Mouse (Mus musculus): ENCODE results near the gene Mapk6. TPM values are rescaled to one million over a fixed set of nuclear protein-coding genes. Genes with fewer than 3 reads are reported as not detected.
A peak's percentile ranks its signal among the peaks of the same experiment; 100 is the strongest.

Gene Mapk6
- polyA plus RNA-seq, 1 experiment from 2014 or later: 66.3 TPM

GRCm38 (mm10) chr9:75413206-75413605 is 3.4 kb upstream of the Mapk6 start:
- Histone ChIP-seq H3K4me3 (ENCODE audit: low read depth, low read length) (no peak overlapping the region), H3K9ac (ENCODE audit: low read length) (no peak overlapping the region), H3K36me3 (ENCODE audit: control insufficient read depth, insufficient read depth, low read length) (no peaks in the 10 kb centered on the region), H3K27me3 (replicated peaks; ENCODE audit: control insufficient read depth, insufficient read depth, low read length) (no peaks in the 10 kb centered on the region), H3K27ac (ENCODE audit: low read depth) (no peak overlapping the region), H3K9me3 (ENCODE audit: control insufficient read depth, low read length) (no peaks in the 10 kb centered on the region), H3K4me1 (replicated peaks; ENCODE audit: control insufficient read depth, insufficient read depth, low read length) (peaks cover 17% of the 10 kb centered on the region; the same call in 1 of the 2 replicates), H3K4me2 (ENCODE audit: low read length) (no peak overlapping the region)
- no peak for DNase-seq (ENCODE audit: low spot score)
- 67% methylated on average over 5 of the region's 5 CpGs for WGBS
- no peak for ATAC-seq (replicated peaks; ENCODE audit: low FRiP score, low TSS enrichment, low read depth)

- 82% methylated on average over 9 of the region's 9 CpGs for WGBS
- Histone ChIP-seq H3K9me3 (ENCODE audit: control insufficient read depth, low read length) (no peaks in the 10 kb centered on the region), H3K27ac (ENCODE audit: low read depth) (no peak overlapping the region), H3K4me2 (ENCODE audit: low read length) (no peak overlapping the region), H3K36me3 (ENCODE audit: control insufficient read depth, insufficient read depth, low read length) (no peaks in the 10 kb centered on the region), H3K27me3 (replicated peaks; ENCODE audit: control insufficient read depth, insufficient read depth, low read length) (no peaks in the 10 kb centered on the region), H3K4me1 (replicated peaks; ENCODE audit: control insufficient read depth, insufficient read depth, low read length) (peaks cover 24% of the 10 kb centered on the region; the same call in 1 of the 2 replicates), H3K9ac (ENCODE audit: low read length) (no peak overlapping the region), H3K4me3 (ENCODE audit: low read depth, low read length) (no peak overlapping the region)
- no peak for DNase-seq (ENCODE audit: low spot score)
- ATAC-seq (replicated peaks; ENCODE audit: low FRiP score, low TSS enrichment, low read depth): no peak
Observed at GRCm38 (mm10) chr9:75411584-75411983, 1.8 kb upstream of the Mapk6 start.

DNA sequence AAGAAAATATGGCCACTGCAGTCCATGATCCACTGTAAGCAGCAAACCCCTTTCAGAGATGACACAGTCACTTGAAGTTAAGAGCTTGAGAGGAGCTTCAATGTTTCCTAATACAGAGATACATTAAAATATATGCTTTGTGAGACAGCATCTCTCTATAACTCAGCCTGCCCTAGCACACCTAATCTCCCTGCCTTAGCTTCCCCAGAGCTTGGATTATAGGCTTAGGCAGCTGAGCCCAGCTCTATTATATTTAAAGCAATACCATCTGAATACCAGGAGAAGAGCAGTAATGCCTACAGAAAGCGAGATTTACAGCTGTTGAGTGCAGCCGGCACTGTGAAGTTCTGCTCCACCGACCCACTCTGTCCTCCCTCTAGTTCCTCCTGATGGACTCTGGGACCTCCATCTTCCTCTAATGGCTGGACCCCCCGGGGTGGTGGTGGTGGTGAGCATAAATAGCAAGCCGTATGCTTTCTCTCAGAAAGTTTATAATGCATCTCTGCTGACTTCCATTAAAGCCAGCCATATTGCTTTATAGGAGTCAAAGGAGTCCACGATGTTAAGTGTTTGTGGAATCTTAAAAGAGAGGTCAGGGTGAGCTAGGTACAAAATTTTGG is 1.2 kb upstream of the Mapk6 start:
- peak overlapping the region; percentile 68; the same call in 1 of the 2 replicates for H3K4me2 ChIP-seq (ENCODE audit: low read length)
- 0 out of 2 replicates have a peak overlapping the region, but pooled peaks have one; percentile 99 for H3K27ac ChIP-seq (ENCODE audit: low read depth)
- no peaks in the 10 kb centered on the region for H3K27me3 ChIP-seq (replicated peaks; ENCODE audit: control insufficient read depth, insufficient read depth, low read length)
- no peak overlapping the region for H3K9ac ChIP-seq (ENCODE audit: low read length)
- H3K9me3 ChIP-seq (ENCODE audit: control insufficient read depth, low read length): no peaks in the 10 kb centered on the region
- 71% methylated on average over 6 of the region's 6 CpGs for WGBS
- DNase-seq (ENCODE audit: low spot score) (no peak), ATAC-seq (replicated peaks; ENCODE audit: low FRiP score, low TSS enrichment, low read depth) (no peak)
- H3K4me3 ChIP-seq (ENCODE audit: low read depth, low read length): no peak overlapping the region
- H3K4me1 ChIP-seq (replicated peaks; ENCODE audit: control insufficient read depth, insufficient read depth, low read length): peaks cover 28% of the 10 kb centered on the region; the same call in 1 of the 2 replicates
- no peaks in the 10 kb centered on the region for H3K36me3 ChIP-seq (ENCODE audit: control insufficient read depth, insufficient read depth, low read length)

- Histone ChIP-seq H3K9ac (ENCODE audit: low read length) (peak overlapping the region; percentile 90), H3K4me1 (replicated peaks; ENCODE audit: control insufficient read depth, insufficient read depth, low read length) (peaks cover 24% of the 10 kb centered on the region; the same call in 1 of the 2 replicates), H3K27me3 (replicated peaks; ENCODE audit: control insufficient read depth, insufficient read depth, low read length) (no peaks in the 10 kb centered on the region), H3K9me3 (ENCODE audit: control insufficient read depth, low read length) (no peaks in the 10 kb centered on the region), H3K4me2 (ENCODE audit: low read length) (peak overlapping the region; percentile 68), H3K36me3 (ENCODE audit: control insufficient read depth, insufficient read depth, low read length) (no peaks in the 10 kb centered on the region), H3K27ac (ENCODE audit: low read depth) (peak overlapping the region; percentile 99), H3K4me3 (ENCODE audit: low read depth, low read length) (peak overlapping the region; percentile 90)
- DNase-seq (ENCODE audit: low spot score) (peak; percentile 88), ATAC-seq (replicated peaks; ENCODE audit: low FRiP score, low TSS enrichment, low read depth) (peak; percentile 89)
- WGBS: under 1% methylated on average over 61 of the region's 90 CpGs
Observed at GRCm38 (mm10) chr9:75409031-75409851, 564 bp downstream of the Mapk6 start.

- no peaks in the 10 kb centered on the region for H3K36me3 ChIP-seq (ENCODE audit: control insufficient read depth, insufficient read depth, low read length)
- no peak for ATAC-seq (replicated peaks; ENCODE audit: low FRiP score, low TSS enrichment, low read depth)
- H3K9me3 ChIP-seq (ENCODE audit: control insufficient read depth, low read length): no peaks in the 10 kb centered on the region
- H3K4me2 ChIP-seq (ENCODE audit: low read length): peak overlapping the region; percentile 68
- peak overlapping the region; percentile 99; the same call in 1 of the 2 replicates for H3K27ac ChIP-seq (ENCODE audit: low read depth)
- no peak for DNase-seq (ENCODE audit: low spot score)
- H3K27me3 ChIP-seq (replicated peaks; ENCODE audit: control insufficient read depth, insufficient read depth, low read length): no peaks in the 10 kb centered on the region
- peaks cover 19% of the 10 kb centered on the region; the same call in 1 of the 2 replicates for H3K4me1 ChIP-seq (replicated peaks; ENCODE audit: control insufficient read depth, insufficient read depth, low read length)
- WGBS: 4% methylated on average over 11 of the region's 11 CpGs
- H3K4me3 ChIP-seq (ENCODE audit: low read depth, low read length): peak overlapping the region; percentile 90
- H3K9ac ChIP-seq (ENCODE audit: low read length): peak overlapping the region; percentile 90
Observed at GRCm38 (mm10) chr9:75408204-75408826, 1.5 kb downstream of the Mapk6 start.

DNA sequence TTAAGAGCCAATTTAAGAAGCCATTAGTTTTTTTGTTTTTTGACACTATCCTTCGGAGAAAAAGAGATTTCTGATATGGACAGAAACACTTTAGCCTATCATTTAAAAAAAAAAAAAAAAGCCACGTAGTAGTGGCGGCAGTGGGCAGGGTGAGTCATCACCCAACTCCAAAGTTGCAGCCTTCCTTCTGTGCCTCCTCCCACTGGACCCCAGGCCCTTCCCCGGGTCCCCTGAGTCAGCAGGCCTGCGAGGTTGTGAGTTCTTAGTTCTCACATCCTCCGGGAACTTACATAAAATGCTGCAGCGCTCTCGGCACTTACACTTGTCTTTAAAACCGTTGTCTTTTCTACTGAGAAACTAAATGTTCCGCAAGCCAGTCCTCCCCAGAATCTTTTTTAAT is 2.0 kb downstream of the Mapk6 start:
- Histone ChIP-seq H3K4me3 (ENCODE audit: low read depth, low read length) (peak overlapping the region; percentile 90), H3K9ac (ENCODE audit: low read length) (peak overlapping the region; percentile 90; the same call in 1 of the 2 replicates), H3K27me3 (replicated peaks; ENCODE audit: control insufficient read depth, insufficient read depth, low read length) (no peaks in the 10 kb centered on the region), H3K36me3 (ENCODE audit: control insufficient read depth, insufficient read depth, low read length) (no peaks in the 10 kb centered on the region), H3K4me2 (ENCODE audit: low read length) (peak overlapping the region; percentile 68), H3K9me3 (ENCODE audit: control insufficient read depth, low read length) (no peaks in the 10 kb centered on the region), H3K27ac (ENCODE audit: low read depth) (no peak overlapping the region), H3K4me1 (replicated peaks; ENCODE audit: control insufficient read depth, insufficient read depth, low read length) (peaks cover 22% of the 10 kb centered on the region; the same call in 1 of the 2 replicates)
- no peak for ATAC-seq (replicated peaks; ENCODE audit: low FRiP score, low TSS enrichment, low read depth)
- 14% methylated on average over 10 of the region's 10 CpGs for WGBS
- DNase-seq (ENCODE audit: low spot score): peak; percentile 62

DNA sequence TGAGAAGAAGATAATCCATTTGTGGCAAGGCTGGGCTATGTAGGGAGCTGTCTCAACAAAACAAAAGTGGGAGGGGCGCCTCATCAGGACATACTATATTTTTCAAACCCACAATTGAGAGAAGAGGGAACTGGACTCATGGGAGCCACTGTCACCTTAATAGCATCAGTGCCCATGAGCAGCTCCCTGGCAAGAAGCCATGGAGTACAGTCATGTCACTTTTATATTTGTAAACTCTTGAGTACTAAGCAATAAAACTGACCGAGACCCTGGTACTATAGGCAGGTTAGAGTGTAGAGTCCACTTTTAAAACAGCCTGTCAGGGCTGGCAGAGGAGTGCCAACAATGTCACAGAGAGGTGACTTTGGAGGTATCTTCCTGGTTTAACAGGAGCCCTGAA is 3.7 kb downstream of the Mapk6 start:
- Histone ChIP-seq H3K36me3 (ENCODE audit: control insufficient read depth, insufficient read depth, low read length) (no peaks in the 10 kb centered on the region), H3K9me3 (ENCODE audit: control insufficient read depth, low read length) (no peaks in the 10 kb centered on the region), H3K27me3 (replicated peaks; ENCODE audit: control insufficient read depth, insufficient read depth, low read length) (no peaks in the 10 kb centered on the region), H3K27ac (ENCODE audit: low read depth) (no peak overlapping the region), H3K4me1 (replicated peaks; ENCODE audit: control insufficient read depth, insufficient read depth, low read length) (peaks cover 33% of the 10 kb centered on the region), H3K4me3 (ENCODE audit: low read depth, low read length) (no peak overlapping the region), H3K9ac (ENCODE audit: low read length) (no peak overlapping the region), H3K4me2 (ENCODE audit: low read length) (no peak overlapping the region)
- WGBS: 79% methylated on average over 2 of the region's 2 CpGs
- no peak for ATAC-seq (replicated peaks; ENCODE audit: low FRiP score, low TSS enrichment, low read depth)
- no peak for DNase-seq (ENCODE audit: low spot score)

DNA sequence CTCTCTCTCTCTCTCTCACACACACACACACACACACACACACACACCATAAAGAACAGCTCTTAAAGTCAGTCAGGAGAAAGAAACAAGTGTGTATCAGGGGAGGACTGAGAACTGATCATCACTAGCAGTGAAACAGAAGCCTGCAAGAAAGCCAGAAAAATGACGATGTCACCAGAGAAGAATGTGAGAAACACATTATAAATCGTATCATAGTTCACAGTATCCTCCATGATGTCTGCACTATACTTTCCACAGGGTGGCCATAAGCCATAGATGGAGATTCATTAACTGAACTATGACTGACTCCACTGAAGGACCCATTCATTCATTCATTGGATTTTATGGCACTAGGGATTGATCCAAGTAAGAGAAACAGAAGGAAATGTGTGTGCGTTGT is 6.3 kb downstream of the Mapk6 start:
- no peak overlapping the region for H3K4me3 ChIP-seq (ENCODE audit: low read depth, low read length)
- no peaks in the 10 kb centered on the region for H3K9me3 ChIP-seq (ENCODE audit: control insufficient read depth, low read length)
- H3K4me1 ChIP-seq (replicated peaks; ENCODE audit: control insufficient read depth, insufficient read depth, low read length): peaks cover 33% of the 10 kb centered on the region
- ATAC-seq (replicated peaks; ENCODE audit: low FRiP score, low TSS enrichment, low read depth): no peak
- no peaks in the 10 kb centered on the region for H3K27me3 ChIP-seq (replicated peaks; ENCODE audit: control insufficient read depth, insufficient read depth, low read length)
- H3K27ac ChIP-seq (ENCODE audit: low read depth): no peak overlapping the region
- H3K9ac ChIP-seq (ENCODE audit: low read length): no peak overlapping the region
- DNase-seq (ENCODE audit: low spot score): no peak
- H3K4me2 ChIP-seq (ENCODE audit: low read length): no peak overlapping the region
- no peaks in the 10 kb centered on the region for H3K36me3 ChIP-seq (ENCODE audit: control insufficient read depth, insufficient read depth, low read length)
- WGBS: 46% methylated on average over 3 of the region's 3 CpGs
